Mouse (Mus musculus) lung, adult 2 months (tissue): ENCODE results near the gene Gm26620.

Experiments
- CTCF ChIP-seq: fragments of 200-500 bp; IDR thresholded peaks from 2 replicates; pipeline ENCODE4 v1.5.1; 2011; ENCODE audit warnings: mild to moderate bottlenecking, low read length, control low read depth; ENCODE audit not compliant: insufficient read depth
- POLR2A ChIP-seq: fragments of 200-500 bp; IDR thresholded peaks from 2 replicates; pipeline ENCODE4 v1.6.1; 2011; ENCODE audit warnings: low read depth, mild to moderate bottlenecking, control low read depth, low read length, borderline replicate concordance; ENCODE audit errors: extremely low read depth

DNA sequence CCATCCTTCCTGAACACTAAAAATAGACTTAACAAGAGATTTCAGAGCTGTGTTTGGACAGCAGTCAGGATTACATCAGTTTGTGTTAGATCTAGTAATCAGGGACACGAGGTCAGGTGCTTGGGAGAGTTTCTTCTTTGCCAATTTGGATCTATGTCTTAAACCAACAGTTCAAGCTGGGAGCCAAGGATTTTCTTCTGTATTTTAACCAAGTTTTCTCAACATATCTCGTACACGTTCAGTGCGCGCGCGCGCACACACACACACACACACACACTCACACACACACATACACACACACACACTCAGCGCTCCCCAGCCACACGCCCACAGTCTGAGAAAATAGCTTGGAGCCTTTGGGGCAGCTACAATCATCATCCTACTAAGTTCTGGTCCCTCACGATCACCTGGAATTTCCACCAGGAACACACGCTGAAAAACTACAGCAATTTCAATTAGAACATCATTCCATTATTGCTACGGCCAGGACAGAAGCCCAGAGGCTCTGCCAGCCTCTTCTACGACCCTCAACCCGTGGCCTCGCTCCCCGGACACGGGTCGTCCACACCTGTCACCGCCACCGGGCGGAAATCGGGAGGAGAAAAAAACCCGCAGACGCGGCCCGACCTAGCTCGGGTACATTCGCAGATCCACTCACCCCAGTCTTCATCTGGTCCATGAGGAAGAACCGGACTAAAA is 17.7 kb upstream of the Gm26620 start:
- TF ChIP-seq CTCF = no peak
- TF ChIP-seq POLR2A = no peak
